Mouse (Mus musculus) R1 (cell line): ENCODE measurements around the gene Fam204a.

ENCODE experiments used
- DNase-seq: peaks from one replicate; pipeline ENCODE4 v3.0.0-alpha.2; 2018; ENCODE audit warnings: low read depth, low spot score

The Fam204a gene

GRCm38 (mm10) chr19:60225899-60226844 is at the start of gene Fam204a:
Gene Fam204a (minus strand): TSS chr19:60226701.
- DNase-seq = peak; percentile 93

GRCm38 (mm10) chr19:60265789-60266188 is 39.3 kb upstream of the Fam204a start:
- no peak for DNase-seq

- DNase-seq = no peak
Measured at GRCm38 (mm10) chr19:60260689-60261088, 34.2 kb upstream of the Fam204a start.

- DNase-seq = peak; percentile 20
Measured at GRCm38 (mm10) chr19:60252021-60252420, 25.5 kb upstream of the Fam204a start.

GRCm38 (mm10) chr19:60251197-60251596 is 24.7 kb upstream of the Fam204a start:
- DNase-seq = no peak

GRCm38 (mm10) chr19:60245250-60245649 is 18.7 kb upstream of the Fam204a start:
- no peak for DNase-seq

- no peak for DNase-seq
Measured at GRCm38 (mm10) chr19:60242620-60243019, 16.1 kb upstream of the Fam204a start.

GRCm38 (mm10) chr19:60241916-60242602 is 15.6 kb upstream of the Fam204a start:
- DNase-seq = no peak

- no peak for DNase-seq
Measured at GRCm38 (mm10) chr19:60231542-60231941, 5.0 kb upstream of the Fam204a start.

- no peak for DNase-seq
Measured at GRCm38 (mm10) chr19:60226845-60227235, 339 bp upstream of the Fam204a start.

- no peak for DNase-seq
Measured at GRCm38 (mm10) chr19:60219395-60219794, 7.1 kb downstream of the Fam204a start.

GRCm38 (mm10) chr19:60217985-60218384 is 8.5 kb downstream of the Fam204a start:
- no peak for DNase-seq

- no peak for DNase-seq
Measured at GRCm38 (mm10) chr19:60208173-60208572, 18.3 kb downstream of the Fam204a start.

GRCm38 (mm10) chr19:60204176-60204575 is 22.3 kb downstream of the Fam204a start:
- no peak for DNase-seq

- DNase-seq = no peak
Measured at GRCm38 (mm10) chr19:60200294-60200693, 26.2 kb downstream of the Fam204a start.

GRCm38 (mm10) chr19:60199152-60199551 is 27.3 kb downstream of the Fam204a start:
- no peak for DNase-seq

GRCm38 (mm10) chr19:60192790-60193189 is 33.7 kb downstream of the Fam204a start:
- no peak for DNase-seq

GRCm38 (mm10) chr19:60189206-60189605 is 37.3 kb downstream of the Fam204a start:
- peak; percentile 93 for DNase-seq

GRCm38 (mm10) chr19:60182901-60183300 is 43.6 kb downstream of the Fam204a start:
- DNase-seq = no peak

- no peak for DNase-seq
Measured at GRCm38 (mm10) chr19:60182171-60182570, 44.3 kb downstream of the Fam204a start.

- peak; percentile 20 for DNase-seq
Measured at GRCm38 (mm10) chr19:60178771-60179563, 47.5 kb downstream of the Fam204a start.

GRCm38 (mm10) chr19:60165417-60165816 is 61.1 kb downstream of the Fam204a start:
- DNase-seq = peak; percentile 58
